Mouse (Mus musculus): Measurements from ENCODE around the gene Helb.

Gene Helb

GRCm38 (mm10) chr10:120092548-120092947 lies 20.2 kb downstream of the Helb start:
- no peak for DNase-seq

GRCm38 (mm10) chr10:120077850-120078249 lies 34.9 kb downstream of the Helb start:
- DNase-seq: no peak

- no peak for DNase-seq
Observed at GRCm38 (mm10) chr10:120066319-120066718, 46.5 kb downstream of the Helb start.

- DNase-seq: peak; percentile 67
Observed at GRCm38 (mm10) chr10:120064424-120064823, 48.4 kb downstream of the Helb start.

GRCm38 (mm10) chr10:120061238-120062130 lies 51.3 kb downstream of the Helb start:
- peak; percentile 14 for DNase-seq

GRCm38 (mm10) chr10:120060579-120061237 lies 52.1 kb downstream of the Helb start:
- no peak for DNase-seq

GRCm38 (mm10) chr10:120044714-120045234 lies 68.0 kb downstream of the Helb start:
- no peak for DNase-seq

- no peak for DNase-seq
Observed at GRCm38 (mm10) chr10:120044237-120044636, 68.5 kb downstream of the Helb start.

- DNase-seq: no peak
Observed at GRCm38 (mm10) chr10:120038194-120038593, 74.6 kb downstream of the Helb start.

GRCm38 (mm10) chr10:120035824-120036223 lies 77.0 kb downstream of the Helb start:
- DNase-seq: no peak

- DNase-seq: no peak
Observed at GRCm38 (mm10) chr10:120035211-120035733, 77.5 kb downstream of the Helb start.

GRCm38 (mm10) chr10:120033866-120034265 lies 78.9 kb downstream of the Helb start:
- no peak for DNase-seq

Measured in lung, postnatal 10 days (tissue).